Mouse (Mus musculus): ENCODE measurements around the gene Aurka. TPM values are rescaled to one million over a fixed set of nuclear protein-coding genes. Genes with fewer than 3 reads are reported as not detected.

Gene Aurka
- polyA plus RNA-seq, 1 experiment = 1.7 TPM

- H3K4me1 ChIP-seq (ENCODE audit: control insufficient read depth, insufficient read depth, low read length) = no peaks in the 10 kb centered on the region
- no peak overlapping the region for H3K4me3 ChIP-seq (ENCODE audit: insufficient read depth, low read length)
- TF ChIP-seq POLR2A (IDR thresholded peaks at IDR 0.05; ENCODE audit: extremely low read depth, insufficient read depth, low read length) (no peak), CTCF (IDR thresholded peaks at IDR 0.05; ENCODE audit: extremely low read depth, insufficient read depth, low read length) (no peak)
- H3K27ac ChIP-seq (ENCODE audit: insufficient read depth, low read length) = no peak overlapping the region
Measured at GRCm38 (mm10) chr2:172344669-172345068, 25.7 kb downstream of the Aurka start.

GRCm38 (mm10) chr2:172343751-172344150 is 26.6 kb downstream of the Aurka start:
- no peaks in the 10 kb centered on the region for H3K4me1 ChIP-seq (ENCODE audit: control insufficient read depth, insufficient read depth, low read length)
- no peak for TF ChIP-seq CTCF (IDR thresholded peaks at IDR 0.05; ENCODE audit: extremely low read depth, insufficient read depth, low read length)
- no peak overlapping the region for H3K27ac ChIP-seq (ENCODE audit: insufficient read depth, low read length)
- no peak overlapping the region for H3K4me3 ChIP-seq (ENCODE audit: insufficient read depth, low read length)

- H3K4me3 ChIP-seq (ENCODE audit: insufficient read depth, low read length) = no peak overlapping the region
- no peaks in the 10 kb centered on the region for H3K4me1 ChIP-seq (ENCODE audit: control insufficient read depth, insufficient read depth, low read length)
- H3K27ac ChIP-seq (ENCODE audit: insufficient read depth, low read length) = no peak overlapping the region
- no peak for TF ChIP-seq POLR2A (IDR thresholded peaks at IDR 0.05; ENCODE audit: extremely low read depth, insufficient read depth, low read length)
- TF ChIP-seq CTCF (IDR thresholded peaks at IDR 0.05; ENCODE audit: extremely low read depth, insufficient read depth, low read length) = no peak
Measured at GRCm38 (mm10) chr2:172341606-172342005, 28.7 kb downstream of the Aurka start.

- Histone ChIP-seq H3K4me1 (ENCODE audit: control insufficient read depth, insufficient read depth, low read length) (no peaks in the 10 kb centered on the region), H3K27ac (ENCODE audit: insufficient read depth, low read length) (no peak overlapping the region)
- TF ChIP-seq CTCF (IDR thresholded peaks at IDR 0.05; ENCODE audit: extremely low read depth, insufficient read depth, low read length) (no peak), POLR2A (IDR thresholded peaks at IDR 0.05; ENCODE audit: extremely low read depth, insufficient read depth, low read length) (no peak)
Measured at GRCm38 (mm10) chr2:172340936-172341335, 29.4 kb downstream of the Aurka start.

GRCm38 (mm10) chr2:172338206-172338942 is 32.0 kb downstream of the Aurka start:
- TF ChIP-seq CTCF (IDR thresholded peaks at IDR 0.05; ENCODE audit: extremely low read depth, insufficient read depth, low read length) (no peak), POLR2A (IDR thresholded peaks at IDR 0.05; ENCODE audit: extremely low read depth, insufficient read depth, low read length) (no peak)
- H3K27ac ChIP-seq (ENCODE audit: insufficient read depth, low read length) = no peak overlapping the region
- H3K4me3 ChIP-seq (ENCODE audit: insufficient read depth, low read length) = no peak overlapping the region
- no peaks in the 10 kb centered on the region for H3K4me1 ChIP-seq (ENCODE audit: control insufficient read depth, insufficient read depth, low read length)

More at GRCm38 (mm10) chr2:172340936-172341335, 29.4 kb downstream of the Aurka start:
- no peak overlapping the region for H3K4me3 ChIP-seq (ENCODE audit: insufficient read depth, low read length)

GRCm38 (mm10) chr2:172329179-172329578 is 41.2 kb downstream of the Aurka start:
- Histone ChIP-seq H3K4me1 (ENCODE audit: control insufficient read depth, insufficient read depth, low read length) (no peaks in the 10 kb centered on the region), H3K4me3 (ENCODE audit: insufficient read depth, low read length) (no peak overlapping the region), H3K27ac (ENCODE audit: insufficient read depth, low read length) (no peak overlapping the region)
- TF ChIP-seq POLR2A (IDR thresholded peaks at IDR 0.05; ENCODE audit: extremely low read depth, insufficient read depth, low read length) = no peak
- TF ChIP-seq CTCF (IDR thresholded peaks at IDR 0.05; ENCODE audit: extremely low read depth, insufficient read depth, low read length) = peak; percentile 93

GRCm38 (mm10) chr2:172328248-172328647 is 42.1 kb downstream of the Aurka start:
- TF ChIP-seq CTCF (IDR thresholded peaks at IDR 0.05; ENCODE audit: extremely low read depth, insufficient read depth, low read length) = no peak
- no peak for TF ChIP-seq POLR2A (IDR thresholded peaks at IDR 0.05; ENCODE audit: extremely low read depth, insufficient read depth, low read length)
- H3K27ac ChIP-seq (ENCODE audit: insufficient read depth, low read length) = no peak overlapping the region
- no peak overlapping the region for H3K4me3 ChIP-seq (ENCODE audit: insufficient read depth, low read length)
- no peaks in the 10 kb centered on the region for H3K4me1 ChIP-seq (ENCODE audit: control insufficient read depth, insufficient read depth, low read length)

GRCm38 (mm10) chr2:172320878-172321277 is 49.5 kb downstream of the Aurka start:
- no peak overlapping the region for H3K27ac ChIP-seq (ENCODE audit: insufficient read depth, low read length)
- no peak overlapping the region for H3K4me3 ChIP-seq (ENCODE audit: insufficient read depth, low read length)
- TF ChIP-seq CTCF (IDR thresholded peaks at IDR 0.05; ENCODE audit: extremely low read depth, insufficient read depth, low read length) (no peak), POLR2A (IDR thresholded peaks at IDR 0.05; ENCODE audit: extremely low read depth, insufficient read depth, low read length) (no peak)

GRCm38 (mm10) chr2:172311731-172312130 is 58.6 kb downstream of the Aurka start:
- Histone ChIP-seq H3K4me3 (ENCODE audit: insufficient read depth, low read length) (no peak overlapping the region), H3K4me1 (ENCODE audit: control insufficient read depth, insufficient read depth, low read length) (no peaks in the 10 kb centered on the region), H3K27ac (ENCODE audit: insufficient read depth, low read length) (no peak overlapping the region)
- TF ChIP-seq CTCF (IDR thresholded peaks at IDR 0.05; ENCODE audit: extremely low read depth, insufficient read depth, low read length) = no peak
- TF ChIP-seq POLR2A (IDR thresholded peaks at IDR 0.05; ENCODE audit: extremely low read depth, insufficient read depth, low read length) = no peak

More at GRCm38 (mm10) chr2:172320878-172321277, 49.5 kb downstream of the Aurka start:
- H3K4me1 ChIP-seq (ENCODE audit: control insufficient read depth, insufficient read depth, low read length) = no peaks in the 10 kb centered on the region

GRCm38 (mm10) chr2:172306544-172306943 is 63.8 kb downstream of the Aurka start:
- H3K4me3 ChIP-seq (ENCODE audit: insufficient read depth, low read length) = no peak overlapping the region
- H3K4me1 ChIP-seq (ENCODE audit: control insufficient read depth, insufficient read depth, low read length) = no peaks in the 10 kb centered on the region
- TF ChIP-seq CTCF (IDR thresholded peaks at IDR 0.05; ENCODE audit: extremely low read depth, insufficient read depth, low read length) (no peak), POLR2A (IDR thresholded peaks at IDR 0.05; ENCODE audit: extremely low read depth, insufficient read depth, low read length) (no peak)
- no peak overlapping the region for H3K27ac ChIP-seq (ENCODE audit: insufficient read depth, low read length)

Other genes with a start within 250 kb of the Aurka start
- gene Mc3r, start 122.0 kb downstream of the Aurka start, polyA plus RNA-seq (2012; rRNA removed) = 0.04 and 0.08 TPM in 2 replicates
- gene Fam210b, start 25.0 kb downstream of the Aurka start, polyA plus RNA-seq (2012; rRNA removed) = 12.6 and 13.0 TPM in 2 replicates
- 25.7 and 26.6 TPM in 2 replicates for gene Cstf1, start 146 bp upstream of the Aurka start, polyA plus RNA-seq (2012; rRNA removed)
- 0.45 and 0.46 TPM in 2 replicates for gene Cass4, start 23.3 kb upstream of the Aurka start, polyA plus RNA-seq (2012; rRNA removed)
- 83.8 and 87.4 TPM in 2 replicates for gene Rtf2, start 70.0 kb upstream of the Aurka start, polyA plus RNA-seq (2012; rRNA removed)
- not detected in 2 replicates for gene Gcnt7, start 88.1 kb upstream of the Aurka start, polyA plus RNA-seq (2012; rRNA removed)
- 0.17 TPM in 1 of 2 replicates, not detected in the other for gene Fam209, start 102.0 kb upstream of the Aurka start, polyA plus RNA-seq (2012; rRNA removed)
- gene Tfap2c, start 179.1 kb upstream of the Aurka start, polyA plus RNA-seq (2012; rRNA removed) = 0.06 and 0.08 TPM in 2 replicates